Mouse (Mus musculus) erythroblast, embryonic 14.5 days (primary cell): ENCODE measurements around the gene H2-DMa. TPM values are rescaled to one million over a fixed set of nuclear protein-coding genes. Genes with fewer than 3 reads are reported as not detected.

Experiments used
- H3K27me3 ChIP-seq: 2 replicates; pipeline ENCODE4 v1.6.1; 2012; ENCODE audit warnings: inconsistent platforms; ENCODE audit not compliant: control insufficient read depth
- H3K36me3 ChIP-seq: 2 replicates; pipeline ENCODE4 v1.6.1; 2012; ENCODE audit warnings: mild to moderate bottlenecking, inconsistent platforms; ENCODE audit not compliant: control insufficient read depth
- H3K4me1 ChIP-seq: 2 replicates; pipeline ENCODE4 v1.6.1; 2012; ENCODE audit warnings: inconsistent platforms; ENCODE audit not compliant: control insufficient read depth
- H3K4me3 ChIP-seq: replicated peaks from 2 replicates; pipeline ENCODE3; 2012; ENCODE audit warnings: moderate library complexity, mild to moderate bottlenecking, inconsistent platforms
- H3K9me3 ChIP-seq: 2 replicates; pipeline ENCODE4 v1.6.1; 2012; ENCODE audit warnings: low read length, inconsistent platforms, mixed read lengths; ENCODE audit not compliant: control insufficient read depth
- GATA1 ChIP-seq: IDR thresholded peaks from 2 replicates; pipeline ENCODE4 v1.6.1; 2012; ENCODE audit warnings: low read length, inconsistent platforms, mixed read lengths
- TAL1 ChIP-seq: IDR thresholded peaks from 3 replicates; pipeline ENCODE4 v1.6.1; 2012; ENCODE audit warnings: low read length, inconsistent platforms, mixed read lengths
- polyA plus RNA-seq: library from polyadenylated mRNA; stranded (reverse); fragments of >175 nt; gene quantifications from 2 replicates; pipeline ENCODE4 v1.2.3, GENCODE M21; 2012

Gene H2-DMa
- 0.46 and 1.0 TPM in 2 replicates for polyA plus RNA-seq

GRCm38 (mm10) chr17:34119249-34120179 is at the start of gene H2-DMa:
H2-DMa (plus strand) TSS chr17:34119541.
- no peak for TF ChIP-seq TAL1
- no peak for TF ChIP-seq GATA1

GRCm38 (mm10) chr17:34072091-34072490 is 47.2 kb upstream of the H2-DMa start:
- Histone ChIP-seq H3K4me3 (no peak overlapping the region), H3K27me3 (peaks cover 15% of the 10 kb centered on the region), H3K9me3 (no peaks in the 10 kb centered on the region), H3K4me1 (no peaks in the 10 kb centered on the region), H3K36me3 (no peaks in the 10 kb centered on the region)
- TF ChIP-seq GATA1 = no peak
- TF ChIP-seq TAL1 = no peak

More at GRCm38 (mm10) chr17:34119249-34120179, at the start of gene H2-DMa:
- H3K9me3 ChIP-seq = no peaks in the 10 kb centered on the region
- H3K36me3 ChIP-seq = peaks cover 47% of the 10 kb centered on the region
- no peaks in the 10 kb centered on the region for H3K27me3 ChIP-seq
- peak within 1 kb of the TSS; percentile 100 for H3K4me3 ChIP-seq
- peaks cover 83% of the 10 kb centered on the region for H3K4me1 ChIP-seq

GRCm38 (mm10) chr17:34075271-34075670 is 44.1 kb upstream of the H2-DMa start:
- H3K4me1 ChIP-seq = peaks cover 6% of the 10 kb centered on the region
- TF ChIP-seq GATA1 (no peak), TAL1 (no peak)
- H3K4me3 ChIP-seq = no peak overlapping the region
- H3K36me3 ChIP-seq = no peaks in the 10 kb centered on the region
- H3K9me3 ChIP-seq = no peaks in the 10 kb centered on the region
- peaks cover 19% of the 10 kb centered on the region for H3K27me3 ChIP-seq

GRCm38 (mm10) chr17:34077549-34077948 is 41.8 kb upstream of the H2-DMa start:
- TF ChIP-seq TAL1 (no peak), GATA1 (no peak)
- Histone ChIP-seq H3K27me3 (peaks cover 19% of the 10 kb centered on the region), H3K4me3 (no peak overlapping the region), H3K36me3 (no peaks in the 10 kb centered on the region), H3K9me3 (no peaks in the 10 kb centered on the region), H3K4me1 (peaks cover 6% of the 10 kb centered on the region)

GRCm38 (mm10) chr17:34078148-34078547 is 41.2 kb upstream of the H2-DMa start:
- TF ChIP-seq TAL1 (no peak), GATA1 (no peak)
- Histone ChIP-seq H3K27me3 (peaks cover 19% of the 10 kb centered on the region), H3K4me3 (no peak overlapping the region), H3K4me1 (peaks cover 6% of the 10 kb centered on the region), H3K36me3 (no peaks in the 10 kb centered on the region), H3K9me3 (no peaks in the 10 kb centered on the region)

GRCm38 (mm10) chr17:34079002-34079401 is 40.3 kb upstream of the H2-DMa start:
- H3K4me3 ChIP-seq = no peak overlapping the region
- H3K4me1 ChIP-seq = peaks cover 6% of the 10 kb centered on the region
- TF ChIP-seq TAL1 (no peak), GATA1 (no peak)
- H3K9me3 ChIP-seq = no peaks in the 10 kb centered on the region
- peaks cover 19% of the 10 kb centered on the region for H3K27me3 ChIP-seq
- H3K36me3 ChIP-seq = no peaks in the 10 kb centered on the region

- Histone ChIP-seq H3K4me1 (peaks cover 6% of the 10 kb centered on the region), H3K9me3 (no peaks in the 10 kb centered on the region), H3K4me3 (no peak overlapping the region), H3K36me3 (no peaks in the 10 kb centered on the region), H3K27me3 (peaks cover 19% of the 10 kb centered on the region)
- TF ChIP-seq TAL1 = no peak
- TF ChIP-seq GATA1 = no peak
Measured at GRCm38 (mm10) chr17:34079621-34080020, 39.7 kb upstream of the H2-DMa start.

GRCm38 (mm10) chr17:34083104-34083503 is 36.2 kb upstream of the H2-DMa start:
- Histone ChIP-seq H3K9me3 (no peaks in the 10 kb centered on the region), H3K27me3 (no peaks in the 10 kb centered on the region), H3K4me3 (no peak overlapping the region), H3K4me1 (peaks cover 10% of the 10 kb centered on the region), H3K36me3 (no peaks in the 10 kb centered on the region)
- no peak for TF ChIP-seq GATA1
- no peak for TF ChIP-seq TAL1

- H3K36me3 ChIP-seq = no peaks in the 10 kb centered on the region
- peaks cover 2% of the 10 kb centered on the region; the same call in 1 of the 2 replicates for H3K27me3 ChIP-seq
- no peak for TF ChIP-seq GATA1
- no peak for TF ChIP-seq TAL1
- H3K9me3 ChIP-seq = no peaks in the 10 kb centered on the region
- peaks cover 13% of the 10 kb centered on the region for H3K4me1 ChIP-seq
- no peak overlapping the region for H3K4me3 ChIP-seq
Measured at GRCm38 (mm10) chr17:34087386-34087785, 32.0 kb upstream of the H2-DMa start.
